Mouse (Mus musculus) induced T-regulatory cell, adult 2 months (primary cell): ENCODE results near the gene Hbb-bh1.
A peak's percentile ranks its signal among the peaks of the same experiment; 100 is the strongest.
"Not testable (repeated sequence)": the region's sequence is repeated elsewhere in the genome, so short reads cannot be mapped to it uniquely, and the experiment has no call there.

ENCODE experiments used
- DNase-seq: peaks from one replicate; pipeline ENCODE4 v3.0.0-alpha.2; 2012; ENCODE audit warnings: low read depth

Gene Hbb-bh1

GRCm38 (mm10) chr7:103812174-103812573, 30.8 kb downstream of the Hbb-bh1 start:
- no peak for DNase-seq

GRCm38 (mm10) chr7:103811223-103811845, 31.6 kb downstream of the Hbb-bh1 start:
- DNase-seq, result no peak

- DNase-seq, result no peak
Measured at GRCm38 (mm10) chr7:103810746-103811145, 32.2 kb downstream of the Hbb-bh1 start.

GRCm38 (mm10) chr7:103810296-103810695, 32.7 kb downstream of the Hbb-bh1 start:
- DNase-seq, result no peak

GRCm38 (mm10) chr7:103809801-103810155, 33.2 kb downstream of the Hbb-bh1 start:
- DNase-seq, result no peak

GRCm38 (mm10) chr7:103808971-103809800, 33.8 kb downstream of the Hbb-bh1 start:
- no peak for DNase-seq

- not testable (repeated sequence) for DNase-seq
Measured at GRCm38 (mm10) chr7:103808120-103808519, 34.8 kb downstream of the Hbb-bh1 start.

GRCm38 (mm10) chr7:103806856-103807255, 36.1 kb downstream of the Hbb-bh1 start:
- DNase-seq, result peak; percentile 50

- DNase-seq, result no peak
Measured at GRCm38 (mm10) chr7:103792669-103793388, 50.1 kb downstream of the Hbb-bh1 start.

GRCm38 (mm10) chr7:103791721-103792120, 51.2 kb downstream of the Hbb-bh1 start, which contains the start of gene Olfr67:
Olfr67 (minus strand) TSS chr7:103791821.
- no peak for DNase-seq
